Comparison of ENCODE assay signal across 8 mouse cellular contexts in genomic region chr4:135203806-135204560, GRCm38 (mm10).
DNase-seq lines count a peak whose midpoint lies in the region; ATAC-seq lines count a peak whose summit lies in the region.

No protein-coding gene starts in this region.

- 9% methylated on average over 17 of the region's 17 CpGs for WGBS in kidney, embryonic 15.5 days
- WGBS in intestine, embryonic 14.5 days = 13% methylated on average over 17 of the region's 17 CpGs

- no peaks in the 10 kb centered on the region for H3K36me3 ChIP-seq in kidney, embryonic 15.5 days
- no peaks in the 10 kb centered on the region for H3K36me3 ChIP-seq in intestine, embryonic 14.5 days (ENCODE audit: control insufficient read depth, insufficient read depth, low read length)

- H3K9ac ChIP-seq in kidney, embryonic 15.5 days = no peak overlapping the region; the same call in 1 of the 2 replicates
- peak overlapping the region; percentile 25; the same call in 1 of the 2 replicates for H3K9ac ChIP-seq in intestine, embryonic 14.5 days (ENCODE audit: low read length)

- no peak for DNase-seq in kidney, postnatal 14 days
- DNase-seq in embryo, embryonic 11 days = peak; percentile 22
- DNase-seq in intestine, embryonic 14.5 days (ENCODE audit: low spot score) = peak; percentile 58
- peak; percentile 25 to 48 for DNase-seq in natural killer cell, adult 2 months (ENCODE audit: low spot score in 2 of 2)
- DNase-seq in left cerebral cortex, adult 8-10 months (ENCODE audit: low spot score in 2 of 2) = no peak
- DNase-seq in ovary, adult 18-20 months (ENCODE audit: low spot score) = no peak
- no peak for DNase-seq in thymus, postnatal 10 days (ENCODE audit: low spot score in 2 of 2)

- peaks cover 43% of the 10 kb centered on the region for H3K27me3 ChIP-seq in kidney, embryonic 15.5 days
- peaks cover 23% of the 10 kb centered on the region for H3K27me3 ChIP-seq in intestine, embryonic 14.5 days (replicated peaks; ENCODE audit: control insufficient read depth, insufficient read depth, low read length)

- peak overlapping the region; percentile 66 for H3K4me2 ChIP-seq in kidney, embryonic 15.5 days
- H3K4me2 ChIP-seq in intestine, embryonic 14.5 days (ENCODE audit: low read length) = peak overlapping the region; percentile 73

- peak overlapping the region; percentile 37 for H3K4me3 ChIP-seq in kidney, embryonic 15.5 days (replicated peaks)
- peak overlapping the region; percentile 33 for H3K4me3 ChIP-seq in intestine, embryonic 14.5 days (ENCODE audit: low read depth, low read length)

- peaks cover 22% of the 10 kb centered on the region for H3K4me1 ChIP-seq in kidney, embryonic 15.5 days
- H3K4me1 ChIP-seq in intestine, embryonic 14.5 days (replicated peaks; ENCODE audit: control insufficient read depth, insufficient read depth, low read length) = peaks cover 10% of the 10 kb centered on the region; the same call in 1 of the 2 replicates

- no peak for ATAC-seq in kidney, embryonic 15.5 days (replicated peaks; ENCODE audit: low FRiP score)
- ATAC-seq in intestine, embryonic 14.5 days (replicated peaks; ENCODE audit: low FRiP score, low TSS enrichment, low read depth) = no peak

- H3K9me3 ChIP-seq in kidney, embryonic 15.5 days (replicated peaks) = no peaks in the 10 kb centered on the region
- no peaks in the 10 kb centered on the region for H3K9me3 ChIP-seq in intestine, embryonic 14.5 days (ENCODE audit: control insufficient read depth, low read length)

- H3K27ac ChIP-seq in kidney, embryonic 15.5 days = no peak overlapping the region
- no peak overlapping the region for H3K27ac ChIP-seq in intestine, embryonic 14.5 days (ENCODE audit: low read depth)

Comparison
In these comparisons a context has a peak if more than half of its experiments do, and no peak if none do; other contexts are left out.
1. DNase-seq: peak in embryo, embryonic 11 days (single experiment), intestine, embryonic 14.5 days (single experiment) and natural killer cell, adult 2 months (2 of 2); none in kidney, postnatal 14 days (single experiment), left cerebral cortex, adult 8-10 months (0 of 2), ovary, adult 18-20 months (single experiment) and thymus, postnatal 10 days (0 of 2).